In genomic region chr10:30280451-30280850, GRCm38 (mm10) we compare ENCODE assay signal across 19 mouse cellular contexts.
A peak's percentile ranks its signal among the peaks of the same experiment; 100 is the strongest.
DNase-seq lines count a peak whose midpoint lies in the region; ATAC-seq lines count a peak whose summit lies in the region.
"Had no signal": no experiment of that assay in that cellular context is flagged by ENCODE, and none has a peak within 500 bp of the region (broad histone marks: within the 10 kb centered on the region; RNA-seq: fewer than 3 reads in every experiment).

No protein-coding gene starts in this region.

- no peaks in the 10 kb centered on the region for H3K27me3 ChIP-seq in limb, embryonic 12.5 days
- no peaks in the 10 kb centered on the region for H3K27me3 ChIP-seq in liver, embryonic 12.5 days (replicated peaks)
- H3K27me3 ChIP-seq: embryonic facial prominence, embryonic 13.5 days; forebrain, embryonic 12.5 days; hindbrain, embryonic 15.5 days; limb, embryonic 13.5 days had no signal

- ATAC-seq in limb, embryonic 12.5 days (ENCODE audit: insufficient number of reproducible peaks, insufficient read depth, low FRiP score, low TSS enrichment, low read depth): no peak
- no peak for ATAC-seq in liver, embryonic 12.5 days
- ATAC-seq in megakaryocyte-erythroid progenitor cell, adult 5-6 weeks (replicated peaks; ENCODE audit: low FRiP score, low TSS enrichment, poor library complexity, severe bottlenecking): no peak

- H3K4me2 ChIP-seq in limb, embryonic 12.5 days: no peak overlapping the region
- no peak overlapping the region for H3K4me2 ChIP-seq in liver, embryonic 12.5 days
- H3K4me2 ChIP-seq: embryonic facial prominence, embryonic 13.5 days; forebrain, embryonic 12.5 days; heart, embryonic 11.5 days; hindbrain, embryonic 15.5 days; limb, embryonic 13.5 days; midbrain, embryonic 11.5 days had no signal

- WGBS in limb, embryonic 12.5 days: 54% methylated on average over 1 of the region's 1 CpGs
- 84% methylated on average over 1 of the region's 1 CpGs for WGBS in liver, embryonic 12.5 days (ENCODE audit: insufficient replicate concordance)

- DNase-seq in embryo, embryonic 10.5 days (ENCODE audit: low spot score): peak; percentile 5
- no peak for DNase-seq in embryo, embryonic 10 days (ENCODE audit: low spot score)
- peak; percentile 30 for DNase-seq in kidney, adult 9 months
- peak; percentile 60 for DNase-seq in kidney, postnatal 14 days
- DNase-seq in layer of hippocampus, adult 8-10 months (ENCODE audit: low spot score in 2 of 2): no peak
- DNase-seq: adrenal gland, postnatal 25 days; cerebellum, adult 9-10 months; thymus, postnatal 14 days had no signal

- peak overlapping the region; percentile 50; the same call in 1 of the 2 replicates for H3K27ac ChIP-seq in limb, embryonic 12.5 days
- H3K27ac ChIP-seq in liver, embryonic 12.5 days: no peak overlapping the region
- H3K27ac ChIP-seq: embryonic facial prominence, embryonic 13.5 days; forebrain, embryonic 12.5 days; hindbrain, embryonic 15.5 days; limb, embryonic 13.5 days; macrophage had no signal

- H3K36me3 ChIP-seq in limb, embryonic 12.5 days: no peaks in the 10 kb centered on the region
- H3K36me3 ChIP-seq in liver, embryonic 12.5 days: no peaks in the 10 kb centered on the region
- H3K36me3 ChIP-seq: embryonic facial prominence, embryonic 13.5 days; forebrain, embryonic 12.5 days; hindbrain, embryonic 15.5 days; limb, embryonic 13.5 days had no signal

- no peak overlapping the region for H3K9ac ChIP-seq in limb, embryonic 12.5 days (replicated peaks)
- no peak overlapping the region for H3K9ac ChIP-seq in liver, embryonic 12.5 days
- H3K9ac ChIP-seq: embryonic facial prominence, embryonic 13.5 days; forebrain, embryonic 12.5 days; hindbrain, embryonic 15.5 days; limb, embryonic 13.5 days had no signal

- 0 out of 2 replicates have a peak, but pooled peaks cover 2% of the 10 kb centered on the region for H3K9me3 ChIP-seq in limb, embryonic 12.5 days
- H3K9me3 ChIP-seq in liver, embryonic 12.5 days (replicated peaks): no peaks in the 10 kb centered on the region
- H3K9me3 ChIP-seq: embryonic facial prominence, embryonic 13.5 days; hindbrain, embryonic 15.5 days; limb, embryonic 13.5 days had no signal

- H3K4me3 ChIP-seq in limb, embryonic 12.5 days (replicated peaks): no peak overlapping the region
- H3K4me3 ChIP-seq in liver, embryonic 12.5 days: no peak overlapping the region
- H3K4me3 ChIP-seq: embryonic facial prominence, embryonic 13.5 days; erythroblast, embryonic 14.5 days; forebrain, embryonic 12.5 days; hindbrain, embryonic 15.5 days; limb, embryonic 13.5 days had no signal

- H3K4me1 ChIP-seq in limb, embryonic 12.5 days (replicated peaks): peaks cover 8% of the 10 kb centered on the region
- H3K4me1 ChIP-seq in liver, embryonic 12.5 days: no peaks in the 10 kb centered on the region
- H3K4me1 ChIP-seq: embryonic facial prominence, embryonic 13.5 days; forebrain, embryonic 12.5 days; hindbrain, embryonic 15.5 days had no signal

Comparison
In these comparisons a context has a peak if more than half of its experiments do, and no peak if none do; other contexts are left out.
1. DNase-seq: peak in embryo, embryonic 10.5 days (single experiment), kidney, adult 9 months (single experiment) and kidney, postnatal 14 days (single experiment); none in embryo, embryonic 10 days (single experiment) and layer of hippocampus, adult 8-10 months (0 of 2).